Mouse (Mus musculus): ENCODE results near the gene 4930572O03Rik.
"Not testable (repeated sequence)": the region's sequence is repeated elsewhere in the genome, so short reads cannot be mapped to it uniquely, and the experiment has no call there.

- not testable (repeated sequence) for TF ChIP-seq POLR2A (IDR thresholded peaks at IDR 0.05; ENCODE audit: low read depth, low read length); CTCF (IDR thresholded peaks at IDR 0.05; ENCODE audit: extremely low read depth, insufficient read length, insufficient replicate concordance, low read depth, low read length)
Observed at GRCm38 (mm10) chr5:15681301-15682035, 24.6 kb upstream of the 4930572O03Rik start.

Data from small intestine, adult 2 months (tissue).